Mouse (Mus musculus): ENCODE results near the gene Sptbn4.

GRCm38 (mm10) chr7:27324161-27324560 is 123.3 kb downstream of the Sptbn4 start:
- no peak for TF ChIP-seq USF1 (IDR thresholded peaks at IDR 0.05; ENCODE audit: low read depth)
- TF ChIP-seq MAX (IDR thresholded peaks at IDR 0.05): no peak
- no peak for TF ChIP-seq CTCF (IDR thresholded peaks at IDR 0.05; ENCODE audit: control insufficient read depth, insufficient read depth, insufficient read length)

All from C2C12 (cell line).